Mouse (Mus musculus): ENCODE measurements at regions not wholly inside any gene's neighbourhood (a gene's known extent, or its start where the extent isn't known, plus 50 kb on each side); places are given as distances from the start of the nearest gene placed in this dataset.

DNA sequence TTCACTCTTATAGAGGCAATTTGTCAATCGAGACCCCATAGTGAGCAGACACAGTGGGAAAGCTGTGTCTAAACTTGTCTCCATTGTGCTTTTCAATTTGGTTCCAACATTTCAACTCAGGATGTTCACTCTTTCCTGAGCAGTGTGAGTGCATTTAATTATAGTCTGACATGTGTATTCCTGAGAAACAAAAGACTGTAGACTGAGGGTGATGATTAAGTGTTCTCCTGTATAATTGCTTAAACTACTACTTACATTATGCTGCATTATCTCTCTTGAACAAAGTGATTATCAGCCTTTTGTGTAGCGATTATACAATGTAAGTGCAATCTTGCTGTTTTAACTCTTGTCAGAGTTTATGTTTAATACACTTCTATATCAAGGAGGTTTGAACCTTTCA lies 87.9 kb downstream of the 1700008P02Rik start:
- DNase-seq: no peak

DNA sequence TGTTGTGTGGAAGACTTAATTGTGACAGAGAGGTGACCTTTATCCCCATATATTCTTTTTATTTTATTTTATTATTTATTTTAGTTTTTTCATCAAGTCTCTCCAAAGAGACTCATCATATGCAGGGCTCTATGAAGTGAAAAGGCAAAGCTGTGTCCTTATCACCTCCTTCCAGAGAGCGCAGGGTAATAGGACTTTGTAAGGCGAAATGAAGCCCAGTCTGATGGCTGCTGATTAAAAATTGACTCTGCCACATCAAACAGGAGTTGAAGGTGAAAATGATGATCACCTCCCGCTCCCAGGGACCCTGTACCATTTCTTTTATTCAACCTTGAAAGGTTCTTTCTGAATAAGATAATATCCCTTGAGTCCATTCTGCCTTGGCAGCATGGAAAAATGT lies 94.3 kb downstream of the 1700008P02Rik start:
- DNase-seq: no peak

- no peak for DNase-seq
Observed at GRCm38 (mm10) chr3:6525173-6525572, 95.1 kb downstream of the 1700008P02Rik start.

- no peak for DNase-seq
Observed at GRCm38 (mm10) chr3:6511351-6511750, 108.9 kb downstream of the 1700008P02Rik start.

DNA sequence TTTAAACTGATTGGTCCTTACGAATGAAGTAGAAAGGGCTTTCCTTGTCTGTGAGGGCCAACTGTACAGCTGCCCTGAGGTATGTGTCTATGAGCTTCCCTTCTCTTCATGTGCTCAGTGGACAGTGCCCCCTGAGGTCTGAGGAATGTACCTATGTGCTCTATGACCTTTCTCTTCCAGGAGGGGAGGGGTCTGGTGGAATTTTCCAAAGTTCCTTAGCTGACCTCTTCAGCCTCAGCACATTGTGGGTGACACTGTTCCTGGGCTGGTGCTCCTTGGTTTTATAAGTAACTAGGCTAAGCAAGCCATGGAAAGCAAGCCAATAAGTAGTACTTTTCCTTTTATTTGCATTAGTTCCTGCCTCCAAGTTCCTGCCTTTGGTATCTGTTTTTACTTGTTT lies 116.1 kb downstream of the 1700008P02Rik start:
- no peak for DNase-seq

GRCm38 (mm10) chr3:6484041-6484440 lies 136.2 kb downstream of the 1700008P02Rik start:
- DNase-seq: peak; percentile 4

DNA sequence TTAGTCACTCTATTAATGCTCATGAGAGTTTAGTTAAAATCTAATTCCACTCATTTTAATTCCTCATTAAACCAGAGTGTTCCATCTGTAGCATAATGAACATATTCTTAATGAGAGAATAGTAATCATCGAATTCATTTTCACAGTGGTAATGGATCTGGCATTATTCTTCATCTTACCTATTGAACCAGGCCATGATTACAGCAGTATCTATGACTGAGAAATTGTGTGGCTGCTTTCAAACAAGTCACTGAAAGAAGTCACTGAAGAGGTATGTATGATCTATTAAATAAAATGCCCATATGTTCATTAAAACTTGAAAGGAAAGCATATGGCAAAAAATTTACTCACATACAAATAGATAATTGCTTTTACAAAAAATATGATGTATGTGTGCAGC lies 138.6 kb downstream of the 1700008P02Rik start:
- no peak for DNase-seq

Measured in gastrocnemius, postnatal 25 days (tissue).